Mouse (Mus musculus): ENCODE data around the gene Ltbp3. TPM values are rescaled to one million over a fixed set of nuclear protein-coding genes. Genes with fewer than 3 reads are reported as not detected.

The Ltbp3 gene
- polyA plus RNA-seq, 1 experiment, result 10.5 TPM

- TF ChIP-seq CTCF (IDR thresholded peaks at IDR 0.05; ENCODE audit: control insufficient read depth, insufficient read depth, low read length) (no peak), POLR2A (IDR thresholded peaks at IDR 0.05; ENCODE audit: borderline replicate concordance, control insufficient read depth, low read depth, low read length) (no peak)
- WGBS, result 65% methylated on average over 11 of the region's 11 CpGs
- Histone ChIP-seq H3K4me3 (replicated peaks; ENCODE audit: control insufficient read depth, low read depth, low read length) (no peak overlapping the region), H3K4me1 (ENCODE audit: control insufficient read depth, insufficient read depth, low read length) (no peaks in the 10 kb centered on the region; the same call in 1 of the 2 replicates), H3K27ac (ENCODE audit: control insufficient read depth, insufficient read depth, low read depth, low read length, poor library complexity) (no peak overlapping the region; the same call in 1 of the 2 replicates)
Measured at GRCm38 (mm10) chr19:5795668-5796572, 55.2 kb downstream of the Ltbp3 start.

DNA sequence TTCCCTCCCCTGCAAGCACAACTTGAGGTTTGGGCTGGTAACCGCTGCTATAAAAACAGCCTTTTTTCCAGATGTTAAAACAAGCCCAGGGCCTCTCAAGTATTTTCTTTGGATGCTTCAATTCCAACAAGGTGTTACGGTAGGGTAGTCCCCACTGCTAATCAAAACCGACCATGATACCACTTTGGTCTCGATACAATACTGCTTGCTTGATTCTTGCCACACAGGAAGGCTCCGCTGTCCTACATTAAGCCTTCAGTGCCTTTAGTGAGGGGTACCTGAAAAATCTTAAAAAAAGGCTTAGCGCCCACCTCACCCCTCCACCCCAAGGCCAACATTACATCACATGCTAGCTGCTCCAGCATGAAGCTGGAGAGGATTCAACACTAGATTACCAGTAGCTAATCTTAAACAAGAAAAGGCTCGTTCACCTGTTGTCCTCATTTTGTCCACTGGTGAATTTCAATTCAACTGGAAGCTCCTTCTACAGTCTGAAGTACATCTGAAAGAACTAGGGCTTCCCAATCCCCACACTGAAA, 55.9 kb downstream of the Ltbp3 start:
- Histone ChIP-seq H3K4me3 (replicated peaks; ENCODE audit: control insufficient read depth, low read depth, low read length) (no peak overlapping the region), H3K4me1 (ENCODE audit: control insufficient read depth, insufficient read depth, low read length) (no peaks in the 10 kb centered on the region; the same call in 1 of the 2 replicates), H3K27ac (ENCODE audit: control insufficient read depth, insufficient read depth, low read depth, low read length, poor library complexity) (no peak overlapping the region; the same call in 1 of the 2 replicates)
- TF ChIP-seq CTCF (IDR thresholded peaks at IDR 0.05; ENCODE audit: control insufficient read depth, insufficient read depth, low read length), result no peak
- TF ChIP-seq POLR2A (IDR thresholded peaks at IDR 0.05; ENCODE audit: borderline replicate concordance, control insufficient read depth, low read depth, low read length), result no peak
- WGBS, result 69% methylated on average over 7 of the region's 7 CpGs

DNA sequence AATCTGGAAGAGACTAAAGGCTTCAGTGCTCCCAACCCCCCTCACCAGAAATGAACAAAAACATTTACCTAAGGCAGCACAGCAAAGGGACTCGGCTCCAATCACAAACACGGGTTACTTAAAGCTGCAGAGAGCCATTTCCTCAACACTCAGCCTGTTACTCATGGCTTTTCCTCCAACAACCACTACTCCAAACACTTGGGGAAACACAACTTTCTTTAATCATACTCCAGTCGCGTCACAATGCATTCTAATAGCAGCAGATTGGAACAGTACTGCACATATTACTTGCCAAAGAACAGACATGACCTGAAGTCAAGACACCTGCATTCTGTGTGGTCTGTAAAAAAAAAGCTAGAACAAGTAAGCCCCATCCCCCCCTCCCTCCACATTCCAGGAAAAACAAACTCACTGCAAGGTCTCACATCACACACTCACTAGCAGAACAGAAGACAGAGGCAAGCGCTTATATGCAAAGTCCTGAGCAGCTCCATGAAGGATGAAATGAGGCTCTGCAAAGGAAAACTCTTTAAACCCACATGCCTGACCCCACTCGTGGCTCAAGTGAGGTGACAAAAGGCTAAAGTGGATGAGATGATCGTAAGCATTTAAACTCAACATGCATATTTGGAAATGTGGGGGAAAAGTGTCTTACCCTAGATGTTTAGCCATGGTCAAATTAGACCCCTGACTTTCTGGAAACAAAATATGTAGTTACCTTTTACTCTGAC, 56.8 kb downstream of the Ltbp3 start:
- TF ChIP-seq CTCF (IDR thresholded peaks at IDR 0.05; ENCODE audit: control insufficient read depth, insufficient read depth, low read length) (no peak), POLR2A (IDR thresholded peaks at IDR 0.05; ENCODE audit: borderline replicate concordance, control insufficient read depth, low read depth, low read length) (no peak)
- Histone ChIP-seq H3K4me3 (replicated peaks; ENCODE audit: control insufficient read depth, low read depth, low read length) (peak overlapping the region; percentile 7), H3K27ac (ENCODE audit: control insufficient read depth, insufficient read depth, low read depth, low read length, poor library complexity) (peak overlapping the region; percentile 31; the same call in 1 of the 2 replicates), H3K4me1 (ENCODE audit: control insufficient read depth, insufficient read depth, low read length) (no peaks in the 10 kb centered on the region; the same call in 1 of the 2 replicates)
- 13% methylated on average over 7 of the region's 7 CpGs for whole genome bisulfite sequencing

- H3K27ac ChIP-seq (ENCODE audit: control insufficient read depth, insufficient read depth, low read depth, low read length, poor library complexity), result peak overlapping the region; percentile 63; the same call in 1 of the 2 replicates
- H3K4me1 ChIP-seq (ENCODE audit: control insufficient read depth, insufficient read depth, low read length), result no peaks in the 10 kb centered on the region; the same call in 1 of the 2 replicates
- 2% methylated on average over 7 of the region's 7 CpGs for WGBS
- H3K4me3 ChIP-seq (replicated peaks; ENCODE audit: control insufficient read depth, low read depth, low read length), result peak overlapping the region; percentile 81
- TF ChIP-seq POLR2A (IDR thresholded peaks at IDR 0.05; ENCODE audit: borderline replicate concordance, control insufficient read depth, low read depth, low read length) (peak; percentile 65), CTCF (IDR thresholded peaks at IDR 0.05; ENCODE audit: control insufficient read depth, insufficient read depth, low read length) (no peak)
Measured at GRCm38 (mm10) chr19:5798700-5799479, 58.2 kb downstream of the Ltbp3 start.

DNA sequence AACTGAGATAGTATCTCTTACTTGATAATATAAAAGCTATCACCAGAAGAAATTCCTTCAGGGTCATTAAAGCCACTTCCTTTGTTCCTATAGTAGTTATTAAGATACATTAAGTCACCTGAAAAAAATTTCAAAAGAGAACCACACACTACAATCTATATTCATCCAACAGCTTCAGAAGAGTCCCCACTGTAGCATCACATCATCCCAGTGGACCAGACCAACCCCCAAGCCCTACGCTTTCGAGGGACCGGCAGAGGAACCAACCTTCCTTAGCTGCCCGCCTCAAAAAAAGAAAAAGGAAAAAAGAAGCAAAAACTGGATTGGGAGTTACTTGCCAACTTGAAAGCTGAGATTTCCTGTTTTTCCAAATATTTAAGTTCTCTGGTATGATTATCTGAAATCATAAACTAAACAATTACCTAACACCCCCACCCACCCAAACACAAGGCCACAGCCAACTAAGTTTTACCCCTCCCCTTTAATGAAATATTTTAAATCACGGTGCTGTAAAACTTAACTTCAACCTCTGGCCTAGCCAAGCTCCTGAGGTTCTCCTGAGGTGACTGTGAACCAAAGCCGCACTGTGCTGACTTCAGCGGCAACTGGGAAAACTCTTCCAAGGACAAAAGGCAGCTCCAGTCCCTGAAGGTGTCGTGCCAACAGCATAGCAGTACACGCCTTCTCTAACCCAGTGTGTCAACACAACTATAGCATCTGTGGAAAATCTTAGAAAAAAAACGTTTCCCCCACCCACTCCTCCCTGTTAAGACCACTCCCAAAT, 59.1 kb downstream of the Ltbp3 start:
- under 1% methylated on average over 10 of the region's 10 CpGs for WGBS
- Histone ChIP-seq H3K4me3 (replicated peaks; ENCODE audit: control insufficient read depth, low read depth, low read length) (peak overlapping the region; percentile 81), H3K4me1 (ENCODE audit: control insufficient read depth, insufficient read depth, low read length) (no peaks in the 10 kb centered on the region; the same call in 1 of the 2 replicates), H3K27ac (ENCODE audit: control insufficient read depth, insufficient read depth, low read depth, low read length, poor library complexity) (peak overlapping the region; percentile 84)
- TF ChIP-seq POLR2A (IDR thresholded peaks at IDR 0.05; ENCODE audit: borderline replicate concordance, control insufficient read depth, low read depth, low read length) (no peak), CTCF (IDR thresholded peaks at IDR 0.05; ENCODE audit: control insufficient read depth, insufficient read depth, low read length) (no peak)

GRCm38 (mm10) chr19:5800350-5800631, 59.6 kb downstream of the Ltbp3 start:
- TF ChIP-seq POLR2A (IDR thresholded peaks at IDR 0.05; ENCODE audit: borderline replicate concordance, control insufficient read depth, low read depth, low read length) (no peak), CTCF (IDR thresholded peaks at IDR 0.05; ENCODE audit: control insufficient read depth, insufficient read depth, low read length) (no peak)
- H3K4me1 ChIP-seq (ENCODE audit: control insufficient read depth, insufficient read depth, low read length), result no peaks in the 10 kb centered on the region; the same call in 1 of the 2 replicates
- 0% methylated on average over 2 of the region's 2 CpGs for WGBS
- H3K4me3 ChIP-seq (replicated peaks; ENCODE audit: control insufficient read depth, low read depth, low read length), result peak overlapping the region; percentile 81
- peak overlapping the region; percentile 84; the same call in 1 of the 2 replicates for H3K27ac ChIP-seq (ENCODE audit: control insufficient read depth, insufficient read depth, low read depth, low read length, poor library complexity)
